Mouse (Mus musculus) urinary bladder, postnatal 10 days (tissue): ENCODE measurements around the gene Etnk2.

Source experiments
- DNase-seq: peaks from one replicate; pipeline ENCODE4 v3.0.0; 2022; ENCODE audit warnings: low spot score

The Etnk2 gene

DNA sequence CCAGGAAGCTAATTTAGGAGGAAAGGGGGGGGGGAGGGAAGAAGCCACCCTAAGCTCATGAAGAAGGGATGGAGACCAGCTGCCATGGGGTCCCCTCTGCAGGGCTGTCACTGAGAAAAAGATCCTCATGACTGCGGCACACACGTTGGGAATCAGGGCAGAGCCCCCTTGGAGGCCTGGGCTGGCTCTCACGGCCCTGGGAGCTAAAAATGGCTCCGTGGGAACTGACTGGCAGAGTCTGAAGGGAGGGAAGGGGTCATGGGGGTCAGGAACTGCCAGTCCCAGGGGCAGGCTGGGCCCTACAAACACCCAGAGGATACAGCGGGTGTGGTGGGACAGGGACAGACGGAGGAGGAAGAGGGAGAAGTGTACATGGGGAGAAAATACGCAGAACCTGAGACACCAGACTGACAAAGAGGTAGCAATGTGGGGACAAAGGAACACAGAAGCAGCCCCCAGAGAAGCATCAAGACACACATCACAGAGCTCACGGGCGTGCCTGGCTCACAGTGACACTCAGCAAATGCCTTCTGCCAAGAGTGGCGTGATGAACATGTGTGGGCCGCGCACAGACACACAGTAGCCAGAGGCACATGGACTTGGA, 19.3 kb downstream of the Etnk2 start:
- DNase-seq = no peak

DNA sequence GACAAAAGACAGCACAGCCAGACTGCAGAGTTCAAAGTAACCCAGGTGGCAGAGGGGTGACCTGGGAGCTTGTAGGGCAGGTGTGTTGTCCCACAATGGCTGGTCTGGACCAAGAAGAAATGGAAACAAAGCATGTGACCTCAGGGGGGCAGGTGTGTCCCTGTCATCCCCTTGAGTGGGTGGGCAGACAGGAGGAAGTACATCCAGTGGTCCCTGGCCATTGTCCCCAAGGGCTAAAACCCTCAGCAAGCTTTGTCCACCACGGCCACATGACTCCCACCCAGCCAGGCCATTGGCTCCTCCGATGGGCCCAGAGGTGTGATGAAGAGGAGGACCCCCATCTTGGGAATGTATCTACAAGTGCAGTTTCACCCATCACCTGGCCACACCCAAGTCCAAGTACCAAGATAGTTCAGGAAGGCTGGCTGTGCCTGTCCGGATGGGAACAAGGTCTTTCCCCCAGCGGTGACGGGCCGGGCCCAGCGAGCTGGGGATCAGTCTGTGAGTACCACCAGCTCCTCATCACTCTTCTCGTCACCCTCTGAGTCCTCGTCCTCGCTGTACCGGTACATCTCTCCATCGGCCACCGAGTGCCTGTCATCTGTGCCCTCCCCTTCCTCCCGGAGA, 19.9 kb downstream of the Etnk2 start:
- DNase-seq = no peak

DNA sequence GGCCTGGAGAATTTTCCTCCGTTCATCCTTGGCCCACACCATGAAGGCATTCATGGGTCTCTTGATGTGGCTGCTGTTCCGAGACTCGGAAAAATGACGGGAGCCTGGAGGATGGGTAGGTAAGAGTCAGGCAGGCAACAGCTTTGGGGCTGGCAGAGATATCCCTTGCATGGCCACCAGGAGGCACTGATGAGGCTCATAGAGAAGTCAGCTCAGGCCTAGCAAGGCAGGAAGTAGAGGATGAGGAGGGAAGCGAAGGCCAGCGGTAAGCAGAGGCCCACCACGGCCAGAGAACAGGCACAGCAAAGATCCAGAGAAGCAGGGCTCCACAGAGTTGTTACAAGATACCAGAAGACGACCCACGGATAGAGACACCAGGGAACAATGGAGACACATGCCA, 22.1 kb downstream of the Etnk2 start:
- DNase-seq = no peak

DNA sequence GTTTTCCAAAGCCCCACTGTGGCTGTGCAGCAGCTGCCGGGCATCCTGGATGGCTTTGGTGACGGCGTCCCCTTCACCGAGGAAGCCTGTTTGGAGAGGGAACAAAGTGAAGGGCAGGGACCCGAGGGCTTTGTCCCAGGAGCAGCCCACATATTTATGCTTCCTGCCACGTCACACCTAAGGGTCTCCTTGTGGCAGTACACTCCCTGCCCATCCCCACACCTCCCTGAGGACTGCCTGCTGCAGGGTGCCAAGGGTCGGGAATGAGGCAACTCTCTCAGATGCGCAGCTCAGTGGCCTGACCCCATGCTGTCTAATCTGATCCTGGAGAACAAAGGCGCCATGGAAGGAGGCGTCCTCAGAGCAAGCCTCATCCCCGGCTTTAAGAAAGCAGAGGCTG, 22.8 kb downstream of the Etnk2 start:
- no peak for DNase-seq

DNA sequence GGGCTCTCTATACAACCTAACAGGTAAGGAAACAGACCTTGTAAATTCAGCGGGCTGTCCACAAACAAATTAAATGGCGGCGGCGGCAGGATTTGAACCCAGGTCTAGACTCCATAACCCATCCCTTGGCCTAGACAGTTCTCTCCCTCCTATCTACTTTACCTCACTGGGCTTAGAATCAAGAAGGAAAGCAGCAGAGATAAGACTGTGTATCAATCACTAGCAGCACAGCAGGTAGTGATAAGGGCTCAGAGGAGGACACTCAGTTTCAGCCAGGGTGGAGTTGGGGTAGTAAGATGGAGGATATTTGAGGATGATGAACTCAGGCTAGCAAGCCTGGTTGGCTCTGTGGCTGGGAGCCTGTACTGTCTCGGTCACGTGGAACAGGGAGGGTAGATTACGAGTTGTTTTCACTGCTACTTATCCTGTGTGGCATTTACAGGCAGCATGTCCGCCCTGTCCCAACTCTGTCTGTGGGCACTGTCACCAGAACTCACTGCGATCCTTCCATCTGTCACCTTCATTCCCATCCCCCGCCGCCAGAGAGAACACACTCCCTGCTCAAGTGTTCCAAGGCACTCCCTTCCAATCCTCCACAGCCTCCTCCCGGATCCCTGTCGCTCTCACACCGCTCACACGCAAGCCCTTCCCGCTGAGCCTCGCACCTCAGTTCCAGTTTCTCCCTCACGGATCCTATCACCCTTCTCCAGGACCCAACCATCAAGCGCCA, 24.3 kb downstream of the Etnk2 start:
- no peak for DNase-seq

- DNase-seq = no peak
These were observed 31.3 kb downstream of the Etnk2 start for GRCm38 (mm10) chr1:133394702-133395101.

GRCm38 (mm10) chr1:133396693-133397092, 33.3 kb downstream of the Etnk2 start:
- no peak for DNase-seq

GRCm38 (mm10) chr1:133397094-133397482, 33.7 kb downstream of the Etnk2 start:
- DNase-seq = no peak

DNA sequence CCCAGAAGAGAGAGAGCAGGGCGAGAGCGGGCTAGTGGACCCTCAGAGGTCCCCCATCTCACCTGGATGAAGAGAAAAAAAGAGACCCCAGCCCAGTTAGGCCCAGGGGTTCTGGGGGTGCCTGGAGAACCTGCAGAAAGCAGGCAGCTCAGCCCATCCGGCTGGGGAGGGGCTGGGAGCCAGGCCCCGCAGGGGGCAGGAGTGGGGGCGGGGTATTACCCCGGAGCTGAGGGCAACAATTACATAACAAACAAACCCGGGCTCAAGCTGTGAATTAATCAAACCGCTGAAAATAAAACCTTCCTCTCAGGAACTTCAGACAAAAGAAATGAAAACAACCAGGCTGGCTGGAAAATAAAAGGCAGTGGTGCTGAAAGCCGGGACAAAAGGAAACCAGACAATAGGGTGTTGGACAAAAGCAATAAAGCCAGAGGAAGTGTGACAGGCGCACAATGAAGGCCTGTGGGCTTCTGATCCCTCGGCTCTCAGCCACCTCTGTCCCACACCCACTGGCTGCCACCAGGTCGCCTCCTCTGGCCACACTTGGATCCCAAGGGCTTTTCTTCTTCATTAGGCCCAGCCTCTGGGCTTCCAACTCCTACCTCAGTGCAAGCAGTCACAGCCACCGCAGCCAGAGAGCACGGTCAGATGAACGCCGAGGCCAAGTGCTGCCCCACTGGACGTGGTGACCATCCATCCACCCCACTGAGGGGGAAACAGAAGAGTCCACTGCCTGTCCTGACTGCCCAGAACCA, 34.3 kb downstream of the Etnk2 start:
- DNase-seq = no peak

DNA sequence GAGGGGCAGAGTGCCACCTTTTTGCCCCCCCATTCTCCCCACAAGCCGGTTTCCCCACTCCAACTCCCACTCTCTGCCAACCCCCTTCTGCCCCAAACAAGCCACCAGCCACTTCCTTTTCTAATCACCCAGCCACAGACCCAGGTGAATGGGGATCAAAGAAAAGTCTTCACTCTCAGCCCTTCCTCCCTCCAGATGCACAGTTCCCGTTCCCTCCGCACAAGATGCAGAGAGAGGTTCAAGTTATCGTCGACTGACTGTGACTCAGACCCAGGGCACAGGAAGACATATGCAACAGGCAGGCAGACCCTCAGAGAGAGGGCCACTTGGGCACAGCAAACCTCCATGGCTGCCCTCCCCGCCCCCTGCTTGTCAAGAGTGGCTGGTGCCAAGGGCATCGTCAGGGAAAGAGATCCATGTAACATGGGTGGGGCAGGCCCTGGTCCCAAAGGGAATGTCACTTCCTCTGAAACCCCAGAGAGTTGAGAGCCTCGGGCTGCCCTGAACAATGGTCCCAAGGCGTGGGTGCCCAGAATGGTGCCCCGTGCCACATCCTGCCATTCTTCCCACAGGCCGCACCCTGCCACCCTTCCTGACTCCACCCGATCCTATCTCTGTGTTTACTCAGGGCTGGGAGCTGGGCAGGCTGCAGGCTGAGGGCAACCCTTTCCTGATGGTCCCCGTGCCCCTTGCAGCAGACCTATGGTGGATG, 36.8 kb downstream of the Etnk2 start:
- no peak for DNase-seq

DNA sequence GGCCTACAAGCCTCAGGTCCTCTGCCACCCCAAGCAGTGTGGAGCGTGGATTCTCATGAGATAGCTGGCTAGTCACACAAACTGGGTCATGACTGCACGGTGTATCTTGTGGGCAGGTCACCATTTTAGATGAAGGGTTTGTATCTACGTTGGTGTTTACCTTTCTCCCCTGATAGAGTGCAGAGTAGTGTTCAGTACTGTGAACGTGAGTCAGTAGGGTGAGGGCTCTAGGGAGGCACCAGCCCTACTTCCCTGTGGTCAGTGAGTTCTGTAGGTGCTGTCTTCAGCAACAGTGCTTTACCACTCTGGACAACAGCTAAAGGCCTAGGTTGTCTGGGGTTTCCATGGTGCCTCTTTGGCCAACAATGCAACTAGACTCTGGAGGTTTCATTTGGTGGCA, 40.6 kb downstream of the Etnk2 start:
- no peak for DNase-seq

GRCm38 (mm10) chr1:133406614-133407013, 43.2 kb downstream of the Etnk2 start:
- no peak for DNase-seq

DNA sequence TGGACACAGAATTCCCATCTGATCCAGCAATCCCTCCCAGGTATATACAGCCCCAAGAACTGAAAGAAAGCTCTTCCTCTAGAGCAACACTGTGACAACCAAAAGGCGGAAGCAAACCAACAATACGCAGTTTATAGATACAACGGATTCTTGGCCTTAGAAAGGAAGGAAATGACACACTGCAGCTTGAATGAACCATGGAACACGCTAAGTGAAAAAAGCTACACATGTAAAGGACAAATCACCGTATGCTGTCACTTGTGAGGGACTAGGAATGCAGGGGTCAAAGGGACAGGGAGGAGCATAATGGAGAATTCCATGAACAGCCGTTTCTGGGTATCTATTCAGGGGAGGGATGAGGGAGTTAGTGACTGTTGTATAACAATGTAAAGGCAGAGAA, 44.1 kb downstream of the Etnk2 start:
- no peak for DNase-seq

- no peak for DNase-seq
These were observed 44.9 kb downstream of the Etnk2 start for GRCm38 (mm10) chr1:133408321-133408720.

- DNase-seq = no peak
These were observed 45.6 kb downstream of the Etnk2 start for GRCm38 (mm10) chr1:133408880-133409516.

GRCm38 (mm10) chr1:133409786-133410185, 46.4 kb downstream of the Etnk2 start:
- no peak for DNase-seq

DNA sequence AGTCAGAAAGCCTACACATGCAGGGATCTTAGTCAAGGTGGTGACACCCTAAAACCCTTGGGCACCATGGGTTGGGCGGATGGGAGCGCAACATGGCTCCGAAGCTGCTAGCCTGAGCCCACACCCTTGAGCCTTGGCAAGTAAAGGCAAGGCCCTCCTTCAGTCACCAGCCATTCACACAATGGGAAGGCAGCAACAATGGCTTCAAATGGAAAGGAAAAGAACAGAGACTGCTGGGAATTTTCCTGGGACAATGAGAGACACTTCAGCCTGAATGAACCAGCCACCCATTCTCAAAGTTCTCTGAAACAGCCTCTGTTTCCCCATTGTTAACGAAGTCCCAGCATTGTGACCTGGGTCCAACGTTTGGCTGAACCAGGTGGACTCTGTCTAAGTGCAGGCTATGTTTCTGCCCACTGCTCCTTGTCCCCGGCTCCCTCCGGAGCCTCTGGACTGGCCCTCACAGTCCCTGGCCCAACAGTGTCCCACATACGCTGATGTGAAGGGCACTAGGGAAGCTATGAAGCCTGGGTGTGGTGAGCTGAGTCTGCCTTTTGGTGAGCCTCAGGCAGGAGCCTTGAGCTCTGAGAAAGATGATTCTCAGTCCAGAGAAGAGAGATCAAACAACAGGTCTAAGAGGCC, 48.3 kb downstream of the Etnk2 start:
- no peak for DNase-seq

- no peak for DNase-seq
These were observed 49.6 kb downstream of the Etnk2 start for GRCm38 (mm10) chr1:133412941-133413340.

GRCm38 (mm10) chr1:133415086-133415485, 51.7 kb downstream of the Etnk2 start:
- DNase-seq = no peak

DNA sequence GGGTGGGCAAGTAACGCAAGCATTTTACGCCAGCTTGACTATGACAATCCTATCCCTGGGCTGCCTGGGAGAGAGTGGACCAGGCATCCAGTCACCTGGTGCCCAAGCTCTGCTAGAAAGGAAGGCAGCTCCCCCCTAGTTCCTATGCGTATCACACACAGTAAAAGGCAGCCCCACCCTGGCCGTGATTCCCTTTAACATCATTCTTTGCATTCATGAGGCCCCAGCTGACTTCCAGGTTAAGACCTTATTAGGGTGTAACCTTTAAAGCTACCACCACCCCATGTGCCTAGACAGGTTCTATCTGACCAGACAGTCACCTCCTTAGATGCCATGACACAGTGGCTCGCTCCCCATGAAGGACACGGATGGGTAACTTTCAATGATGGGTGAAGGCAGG, 52.1 kb downstream of the Etnk2 start:
- no peak for DNase-seq

DNA sequence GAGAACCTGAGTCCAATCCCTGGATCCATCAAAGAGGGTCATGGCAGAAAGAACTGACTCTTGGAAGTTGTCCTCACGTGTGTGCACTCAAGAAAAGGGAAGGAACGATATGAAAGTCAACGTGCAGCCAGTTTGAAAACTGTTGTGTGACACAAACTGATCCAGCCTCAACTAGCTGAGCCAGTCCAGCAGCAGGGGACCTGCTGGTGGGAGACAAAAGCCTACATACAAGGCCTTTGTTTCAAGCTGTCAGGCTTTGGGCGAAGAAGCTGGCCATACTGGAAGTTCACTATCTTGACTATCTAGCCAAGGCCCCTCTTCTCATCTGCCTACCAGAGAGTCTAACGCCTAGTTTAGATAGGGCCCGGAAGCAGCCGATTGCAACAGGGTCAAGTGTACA, 53.1 kb downstream of the Etnk2 start:
- DNase-seq = no peak
